Mouse (Mus musculus) liver (tissue): Measurements from ENCODE around the gene Wscd2.

ENCODE experiments used
- DNase-seq: peaks from one replicate; pipeline ENCODE4 v3.0.0-alpha.2; 2020; ENCODE audit warnings: mixed read lengths

Wscd2 gene

GRCm38 (mm10) chr5:113490033-113490432, at the start of gene Wscd2:
Gene Wscd2, plus strand, starts transcription at chr5:113490333.
- no peak for DNase-seq

- DNase-seq, result no peak
These were observed 48.0 kb upstream of the Wscd2 start for GRCm38 (mm10) chr5:113442180-113442579.

GRCm38 (mm10) chr5:113448023-113448734, 42.0 kb upstream of the Wscd2 start:
- no peak for DNase-seq

GRCm38 (mm10) chr5:113449336-113449735, 40.8 kb upstream of the Wscd2 start:
- no peak for DNase-seq

GRCm38 (mm10) chr5:113452691-113453090, 37.4 kb upstream of the Wscd2 start:
- DNase-seq, result no peak

- no peak for DNase-seq
These were observed 36.8 kb upstream of the Wscd2 start for GRCm38 (mm10) chr5:113453356-113453755.

GRCm38 (mm10) chr5:113456020-113456419, 34.1 kb upstream of the Wscd2 start:
- no peak for DNase-seq

GRCm38 (mm10) chr5:113456756-113457155, 33.4 kb upstream of the Wscd2 start:
- DNase-seq, result no peak

- DNase-seq, result no peak
These were observed 32.9 kb upstream of the Wscd2 start for GRCm38 (mm10) chr5:113457260-113457659.

- DNase-seq, result no peak
These were observed 30.2 kb upstream of the Wscd2 start for GRCm38 (mm10) chr5:113459942-113460341.

- DNase-seq, result no peak
These were observed 28.6 kb upstream of the Wscd2 start for GRCm38 (mm10) chr5:113461582-113461981.

- DNase-seq, result no peak
These were observed 28.0 kb upstream of the Wscd2 start for GRCm38 (mm10) chr5:113461998-113462625.

GRCm38 (mm10) chr5:113464731-113465130, 25.4 kb upstream of the Wscd2 start:
- no peak for DNase-seq

GRCm38 (mm10) chr5:113466536-113466935, 23.6 kb upstream of the Wscd2 start:
- no peak for DNase-seq

- no peak for DNase-seq
These were observed 23.1 kb upstream of the Wscd2 start for GRCm38 (mm10) chr5:113467072-113467471.

GRCm38 (mm10) chr5:113467765-113468164, 22.4 kb upstream of the Wscd2 start:
- no peak for DNase-seq

GRCm38 (mm10) chr5:113468625-113469024, 21.5 kb upstream of the Wscd2 start:
- DNase-seq, result no peak

GRCm38 (mm10) chr5:113469231-113469630, 20.9 kb upstream of the Wscd2 start:
- DNase-seq, result no peak

GRCm38 (mm10) chr5:113469826-113470225, 20.3 kb upstream of the Wscd2 start:
- DNase-seq, result no peak

- peak; percentile 63 for DNase-seq
These were observed 18.7 kb upstream of the Wscd2 start for GRCm38 (mm10) chr5:113471417-113471816.

- DNase-seq, result no peak
These were observed 17.8 kb upstream of the Wscd2 start for GRCm38 (mm10) chr5:113472339-113472738.

- no peak for DNase-seq
These were observed 13.3 kb upstream of the Wscd2 start for GRCm38 (mm10) chr5:113476816-113477215.

- DNase-seq, result no peak
These were observed 11.1 kb upstream of the Wscd2 start for GRCm38 (mm10) chr5:113479075-113479474.

GRCm38 (mm10) chr5:113480451-113480850, 9.7 kb upstream of the Wscd2 start:
- DNase-seq, result no peak
